Mouse (Mus musculus) stomach, adult 2 months (tissue): ENCODE results near the gene Ece2. TPM values are rescaled to one million over a fixed set of nuclear protein-coding genes. Genes with fewer than 3 reads are reported as not detected.

Experiments used
- polyA plus RNA-seq: library from polyadenylated mRNA; depleted of rRNA; stranded (reverse); fragments of >200 nt; gene quantifications from 2 replicates; pipeline ENCODE4 v1.2.3, GENCODE M21; 2012; rRNA removed

Gene Ece2
- polyA plus RNA-seq, result 0.17 and 1.1 TPM in 2 replicates

DNA sequence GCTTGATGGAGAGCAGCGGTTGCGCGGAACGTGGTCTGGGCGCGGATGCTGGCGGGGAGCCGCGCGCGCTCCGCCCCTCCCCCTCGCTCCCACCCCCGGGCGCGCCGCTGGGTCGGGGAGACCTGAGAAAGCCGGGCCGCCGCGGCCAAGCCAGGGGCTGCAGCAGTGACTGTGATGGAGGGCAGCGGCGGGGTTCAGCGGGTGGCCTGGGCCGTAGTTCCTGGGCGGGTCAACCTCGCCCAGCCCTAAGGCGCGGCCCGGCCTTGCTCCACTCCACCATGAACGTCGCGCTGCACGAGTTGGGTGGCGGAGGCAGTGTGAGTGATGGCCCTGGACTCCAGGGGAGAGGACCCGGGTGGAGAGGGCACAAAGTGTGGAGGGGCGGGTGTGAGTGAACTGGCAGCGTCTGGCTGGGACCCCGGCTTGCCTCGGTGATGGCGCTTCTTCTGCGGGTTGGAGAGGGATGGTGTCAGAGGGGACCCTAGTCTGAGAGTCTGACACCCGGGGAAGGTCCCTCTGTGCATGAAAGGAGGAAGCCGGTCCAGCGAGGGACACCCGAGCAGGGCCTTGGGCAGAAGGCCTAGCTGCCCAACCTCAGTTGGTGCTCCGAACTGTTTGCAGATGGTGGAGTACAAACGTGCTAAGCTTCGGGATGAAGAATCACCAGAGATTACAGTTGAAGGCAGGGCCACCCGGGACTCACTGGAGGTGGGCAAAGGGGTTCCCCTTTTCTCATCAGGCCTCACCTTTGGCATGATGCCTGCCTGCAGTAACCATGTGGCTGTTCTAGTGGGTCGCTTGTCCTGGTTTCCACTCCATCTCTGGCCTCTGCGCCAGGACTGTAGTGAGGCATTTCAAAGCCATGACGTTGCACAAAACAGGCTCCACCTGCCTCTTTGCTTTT is at the start of gene Ece2:
Gene Ece2 (plus strand): TSS at position 98 of the 904 bp plus-strand sequence.

DNA sequence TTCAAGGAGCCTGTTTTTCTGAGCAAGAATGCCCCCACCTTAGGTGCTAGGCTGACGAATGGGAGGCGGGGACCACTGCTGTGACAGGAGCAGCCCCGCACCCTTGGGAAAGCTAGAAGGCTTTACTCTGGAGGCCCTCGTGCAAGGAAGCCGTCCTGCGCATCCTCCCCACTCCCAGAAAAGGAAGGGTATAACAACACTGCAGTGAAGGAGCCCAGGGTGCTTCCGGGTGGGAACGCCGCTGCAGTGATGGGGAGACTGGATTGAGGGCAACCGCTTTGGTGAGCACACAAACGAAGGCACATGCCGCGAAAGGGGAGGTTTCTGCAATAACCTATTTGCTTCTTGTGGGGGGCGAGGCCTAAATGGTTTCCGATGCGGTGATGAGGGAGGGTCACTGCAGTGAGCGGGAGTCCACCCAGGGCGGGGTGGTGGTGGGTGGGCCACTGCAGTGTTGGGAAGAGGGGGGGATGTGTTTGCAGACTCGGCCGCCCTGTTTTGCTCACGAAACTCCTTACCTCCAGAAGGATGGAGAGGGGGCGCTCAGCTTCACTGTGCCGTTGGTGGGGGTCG is 40.2 kb upstream of the Ece2 start, which contains the start of gene Vwa5b2:
Gene Vwa5b2 (plus strand): TSS at position 106 of the 573 bp plus-strand sequence.

DNA sequence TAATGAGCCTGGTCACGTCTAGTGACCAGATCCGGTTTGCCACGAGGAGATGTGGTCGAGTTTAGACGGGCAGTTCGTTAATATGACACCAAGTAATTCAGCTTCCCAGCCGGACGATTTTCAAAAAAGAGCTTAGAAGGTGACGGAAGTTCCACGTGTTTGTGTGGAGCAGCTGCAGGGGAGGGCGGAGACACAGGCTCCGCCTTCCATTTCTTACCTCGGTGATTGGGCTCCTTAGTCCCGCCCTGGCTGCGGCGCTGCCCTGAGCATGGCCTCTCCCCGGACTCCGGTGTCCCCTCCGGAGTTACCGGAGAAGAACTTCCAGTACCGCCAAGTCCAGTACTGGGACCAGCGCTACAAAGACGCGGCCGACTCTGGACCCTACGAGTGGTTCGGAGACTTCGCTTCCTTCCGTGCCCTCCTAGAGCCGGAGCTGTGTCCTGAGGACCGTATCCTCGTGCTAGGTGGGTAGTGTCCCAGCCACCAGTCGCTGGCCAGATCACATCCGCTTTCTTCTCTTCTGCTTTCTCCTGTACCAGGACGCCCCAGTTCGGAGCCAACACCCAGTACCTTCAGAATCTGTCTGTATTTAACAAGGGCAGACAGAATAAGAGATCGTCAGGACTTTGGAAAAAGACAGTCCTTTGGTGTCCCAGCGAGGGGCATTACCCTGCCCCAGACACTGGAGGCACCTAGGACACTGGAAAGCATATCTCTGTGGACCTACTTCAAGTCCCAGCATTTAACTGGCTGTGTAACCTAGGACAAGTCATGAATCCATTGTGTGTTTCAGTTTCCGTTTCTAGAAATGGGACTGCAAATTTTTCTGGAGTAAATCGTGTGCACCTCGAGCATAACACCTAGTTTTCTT is 18.0 kb upstream of the Ece2 start, which contains the start of the genes Eef1akmt4, Gm49333 and Alg3:
Gene Eef1akmt4 (plus strand): TSS at position 237 of the 871 bp plus-strand sequence.
Gene Gm49333 (plus strand): TSS at position 254 of the 871 bp plus-strand sequence.
Gene Alg3 (minus strand): TSS at position 379 of the 871 bp plus-strand sequence.

DNA sequence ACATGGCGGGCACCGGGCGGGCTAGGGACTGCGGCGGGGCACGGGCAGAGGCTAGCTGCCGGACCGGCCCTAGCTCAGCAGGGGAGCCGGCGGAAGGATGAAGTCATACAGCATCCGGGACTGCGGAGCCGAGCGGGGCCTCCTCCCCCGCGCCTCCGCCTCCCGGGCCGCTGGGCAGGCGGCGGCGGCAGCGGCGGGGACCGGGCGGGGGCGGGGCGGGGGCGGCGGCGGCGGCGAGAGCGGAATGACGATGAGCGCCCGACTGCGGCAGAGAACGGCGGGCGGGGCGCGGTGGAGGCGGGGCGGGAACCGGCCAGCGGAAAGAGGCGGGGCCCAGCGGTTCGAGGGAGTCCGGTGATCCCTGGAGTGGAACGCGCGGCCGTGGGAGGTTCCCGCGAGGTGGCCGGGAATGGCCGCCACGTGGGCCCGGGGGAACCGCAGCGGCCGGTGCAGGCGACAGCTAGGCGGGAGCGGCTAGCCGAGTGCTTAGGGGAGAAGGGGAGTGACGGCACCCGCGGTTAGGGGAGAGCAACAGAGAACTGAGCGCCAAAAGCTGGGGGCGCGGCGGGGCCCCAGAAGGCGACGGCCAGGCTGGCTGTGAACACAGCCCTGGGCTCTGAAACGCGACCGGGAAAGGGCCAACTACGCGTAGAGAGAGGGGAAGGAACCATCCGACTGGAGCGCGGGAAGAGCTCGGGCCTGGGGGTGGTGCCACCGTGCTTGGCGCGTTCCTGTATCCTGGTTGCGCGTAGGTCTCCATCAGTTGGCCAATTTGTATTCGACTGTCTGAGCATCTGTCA is 8.2 kb upstream of the Ece2 start, which contains the start of gene Camk2n2:
Gene Camk2n2 (minus strand): TSS at position 97 of the 800 bp plus-strand sequence.

DNA sequence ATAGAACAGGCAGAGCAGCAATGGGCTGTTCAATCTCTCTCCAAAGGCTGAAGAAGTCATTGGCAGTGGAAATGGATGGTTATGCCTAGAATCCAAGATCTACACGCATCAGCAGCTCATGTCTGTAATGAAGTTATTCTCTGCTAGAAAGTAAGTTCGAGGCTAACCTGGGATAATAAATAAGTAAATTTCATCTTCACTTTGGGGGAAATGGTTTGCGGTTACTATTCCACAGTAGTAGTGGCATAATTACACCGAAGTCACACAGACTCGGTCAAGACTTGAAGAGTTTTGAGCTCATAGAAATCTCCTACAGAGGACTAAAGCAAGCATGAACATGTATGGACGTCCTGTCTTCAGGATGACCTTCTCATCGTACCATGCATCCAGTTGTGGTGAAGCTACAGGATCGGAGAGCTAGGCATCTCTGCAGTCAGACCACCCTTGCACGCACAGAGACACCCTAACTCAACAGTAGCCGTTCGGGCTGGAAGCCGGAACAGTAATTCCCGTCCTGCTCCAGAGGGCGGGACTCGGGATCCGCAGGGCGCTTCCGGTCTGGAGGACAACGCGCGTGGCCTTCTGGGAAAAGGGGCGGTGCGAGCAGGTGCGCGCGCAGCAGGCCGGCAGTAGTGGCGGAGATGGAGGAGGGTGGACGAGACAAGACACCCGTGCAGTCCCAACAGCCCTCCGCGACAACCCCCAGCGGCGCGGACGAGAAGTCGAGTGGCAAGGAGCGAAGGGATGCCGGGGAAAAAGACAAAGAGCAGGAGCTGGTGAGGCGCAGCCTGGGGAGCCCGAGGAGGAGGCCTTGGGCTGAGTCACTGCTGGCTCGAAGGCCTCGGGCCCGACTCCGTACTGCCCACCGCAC is 21.7 kb downstream of the Ece2 start, which contains the start of gene Psmd2:
Gene Psmd2 (plus strand): TSS at position 577 of the 871 bp plus-strand sequence.

DNA sequence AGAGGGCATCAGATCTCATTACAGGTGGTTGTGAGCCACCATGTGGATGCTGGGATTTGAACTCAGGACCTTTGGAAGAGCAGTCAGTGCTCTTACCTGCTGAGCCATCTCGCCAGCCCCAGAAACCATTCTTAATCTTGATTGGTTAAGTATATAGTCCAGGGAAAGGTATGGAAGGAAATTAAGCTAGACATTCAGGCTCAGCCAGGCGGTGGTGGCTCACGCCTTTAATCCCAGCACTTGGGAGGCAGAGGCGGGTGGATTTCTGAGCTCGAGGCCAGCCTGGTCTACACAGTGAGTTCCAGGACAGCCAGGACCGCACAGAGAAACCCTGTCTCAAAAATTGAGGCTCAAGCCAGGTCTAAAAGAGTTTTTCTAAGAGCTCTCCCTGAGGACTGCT is 38.4 kb downstream of the Ece2 start, which contains the start of gene Eif4g1:
Gene Eif4g1 (plus strand): TSS at position 301 of the 400 bp plus-strand sequence.

DNA sequence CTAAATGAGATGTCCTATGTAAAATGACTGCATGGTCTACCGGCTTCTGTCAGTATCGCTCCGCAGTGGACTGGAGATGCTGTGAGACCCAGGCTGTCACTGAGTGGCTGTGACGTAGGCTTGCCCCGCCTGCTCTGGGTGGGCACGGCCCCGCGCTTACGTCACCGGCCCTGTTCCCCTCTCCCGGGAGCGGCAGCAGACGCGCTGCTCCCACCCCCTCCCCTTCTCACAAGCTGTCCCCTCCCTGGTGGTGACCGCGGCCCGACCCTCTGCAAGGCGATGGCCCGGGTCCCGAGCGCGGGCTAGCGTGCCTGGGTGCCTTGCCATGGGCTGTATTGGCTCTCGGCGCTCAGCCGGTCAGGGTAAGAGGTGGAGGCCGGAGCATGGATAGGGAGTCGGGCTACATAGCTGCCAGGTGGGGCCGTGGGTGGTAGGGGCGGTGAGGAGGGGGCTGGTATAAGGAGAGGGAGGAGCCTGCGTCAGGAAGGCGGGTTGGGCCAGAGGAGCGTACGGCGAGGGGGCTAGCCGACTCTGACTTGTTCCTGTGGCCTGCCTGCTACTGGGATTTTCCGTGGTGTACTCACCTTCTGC is 63.6 kb downstream of the Ece2 start, which contains the start of gene Fam131a:
Gene Fam131a (plus strand): TSS at position 131 of the 591 bp plus-strand sequence.

Other genes with a start within 250 kb of the Ece2 start
- gene Abcc5, start 203.4 kb upstream of the Ece2 start, polyA plus RNA-seq, result 21.2 and 31.6 TPM in 2 replicates
- 9.7 and 10.6 TPM in 2 replicates for gene Eif2b5, start 131.0 kb upstream of the Ece2 start, polyA plus RNA-seq
- gene Dvl3, start 112.8 kb upstream of the Ece2 start, polyA plus RNA-seq, result 19.6 and 25.7 TPM in 2 replicates
- gene Ap2m1, start 94.3 kb upstream of the Ece2 start, polyA plus RNA-seq, result 164 and 178 TPM in 2 replicates
- 9.7 and 15.9 TPM in 2 replicates for gene Abcf3, start 81.3 kb upstream of the Ece2 start, polyA plus RNA-seq
- 5.4 and 6.0 TPM in 2 replicates for gene Vwa5b2, start 40.4 kb upstream of the Ece2 start, polyA plus RNA-seq
- 9.2 and 10.2 TPM in 2 replicates for gene Eef1akmt4, start 18.2 kb upstream of the Ece2 start, polyA plus RNA-seq
- gene Gm49333, start 18.2 kb upstream of the Ece2 start, polyA plus RNA-seq, result 0.11 TPM in 1 of 2 replicates, not detected in the other
- 18.0 and 20.6 TPM in 2 replicates for gene Alg3, start 18.1 kb upstream of the Ece2 start, polyA plus RNA-seq
- 5.6 and 9.2 TPM in 2 replicates for gene Camk2n2, start 8.5 kb upstream of the Ece2 start, polyA plus RNA-seq
- 19.8 and 23.2 TPM in 2 replicates for gene Psmd2, start 21.8 kb downstream of the Ece2 start, polyA plus RNA-seq
- 180 and 189 TPM in 2 replicates for gene Eif4g1, start 38.5 kb downstream of the Ece2 start, polyA plus RNA-seq
- gene Fam131a, start 63.4 kb downstream of the Ece2 start, polyA plus RNA-seq, result 4.4 and 8.1 TPM in 2 replicates
- 2.1 and 3.3 TPM in 2 replicates for gene Polr2h, start 87.8 kb downstream of the Ece2 start, polyA plus RNA-seq
- gene Clcn2, start 87.9 kb downstream of the Ece2 start, polyA plus RNA-seq, result 40.6 and 44.8 TPM in 2 replicates
- 4.4 TPM in 2 replicates for gene Chrd, start 103.3 kb downstream of the Ece2 start, polyA plus RNA-seq
- gene Thpo, start 104.7 kb downstream of the Ece2 start, polyA plus RNA-seq, result 1.5 and 1.6 TPM in 2 replicates